ENCODE assay signal across 11 mouse cellular contexts in the genomic region with DNA sequence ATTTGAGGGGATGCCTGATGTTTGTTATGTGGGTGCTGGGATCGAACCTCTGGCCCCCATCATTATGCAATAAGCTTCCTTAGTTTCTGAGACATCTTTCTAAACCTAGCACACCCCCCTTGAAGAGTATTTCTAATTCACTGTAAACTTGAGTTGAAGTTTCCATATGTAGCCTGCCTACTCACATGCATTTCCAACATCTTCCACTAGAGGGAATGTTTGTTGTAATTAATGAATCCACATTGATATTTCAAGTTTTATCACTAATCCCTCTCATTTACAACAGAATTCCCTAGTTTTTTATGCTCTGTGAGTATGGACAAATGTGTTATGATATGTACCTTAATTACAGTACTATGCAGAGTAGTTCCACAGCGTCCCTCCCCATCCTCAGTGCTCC.
DNase-seq lines count a peak whose midpoint lies in the region; ATAC-seq and TF ChIP-seq lines count a peak whose summit lies in the region.
"Had no signal": no experiment of that assay in that cellular context is flagged by ENCODE, and none has a peak within 500 bp of the region (broad histone marks: within the 10 kb centered on the region; RNA-seq: fewer than 3 reads in every experiment).

No protein-coding gene starts in this region.

- peak; percentile 63 for DNase-seq in embryo, embryonic 10 days (ENCODE audit: low spot score)
- DNase-seq in embryo, embryonic 9.5 days (ENCODE audit: extremely low spot score): no peak
- DNase-seq in left cerebral cortex, adult 2 months (ENCODE audit: extremely low spot score in 1 of 2, low spot score in 2 of 2): no peak
- DNase-seq in left cerebral cortex, adult 9 months (ENCODE audit: low spot score in 2 of 2): no peak
- peak; percentile 31 for DNase-seq in CH12.LX (ENCODE audit: extremely low read depth)
- DNase-seq in embryo, embryonic 11 days: peak; percentile 52
- DNase-seq in urinary bladder, postnatal 36 days (ENCODE audit: low spot score in 2 of 2): no peak
- DNase-seq: thymus, adult 2 months had no signal

- H3K4me2 ChIP-seq in CH12.LX (ENCODE audit: insufficient read depth, low read depth, poor library complexity, severe bottlenecking): no peak overlapping the region
- H3K4me2 ChIP-seq: limb, embryonic 15.5 days had no signal

- H3K4me3 ChIP-seq in left cerebral cortex, adult 2 months: no peak overlapping the region
- H3K4me3 ChIP-seq in CH12.LX (replicated peaks in 1 of 3; ENCODE audit: low read depth in 2 of 3, low read length in 2 of 3, poor library complexity in 1 of 3): no peak overlapping the region
- H3K4me3 ChIP-seq: heart, embryonic 10.5 days; limb, embryonic 15.5 days had no signal

- dilution Hi-C loops in CH12.LX (cut with MboI; ENCODE audit: extremely low pct_ligation_motif_present, extremely low pct_unique_long_range_greater_than_20kb, low sequenced_read_pairs): no loop called here

- in situ Hi-C loops in CH12.LX (cut with MboI; ENCODE audit: low pct_ligation_motif_present, low pct_unique_long_range_greater_than_20kb, low sequenced_read_pairs): no loop called here

- H3K9me3 ChIP-seq in CH12.LX (replicated peaks; ENCODE audit: low read length): no peaks in the 10 kb centered on the region
- H3K9me3 ChIP-seq: heart, embryonic 10.5 days; limb, embryonic 15.5 days had no signal

- TF ChIP-seq POLR2A in CH12.LX (IDR thresholded peaks at IDR 0.05; ENCODE audit: low read depth, low read length): no peak

- H3K4me1 ChIP-seq in CH12.LX (ENCODE audit: control insufficient read depth in 1 of 2, insufficient read depth in 2 of 2): no peaks in the 10 kb centered on the region
- H3K4me1 ChIP-seq: heart, embryonic 10.5 days; limb, embryonic 15.5 days had no signal

- H3K36me3 ChIP-seq in CH12.LX (replicated peaks in 1 of 2; ENCODE audit: control insufficient read depth in 1 of 2, insufficient read depth in 1 of 2, low read length in 1 of 2): no peaks in the 10 kb centered on the region
- H3K36me3 ChIP-seq: heart, embryonic 10.5 days; limb, embryonic 15.5 days had no signal

- TF ChIP-seq RAD21 in CH12.LX (IDR thresholded peaks at IDR 0.05; ENCODE audit: low read depth, low read length): peak; percentile 50

- intact Hi-C loops in left cerebral cortex, adult 2 months (cut with DNase I): no loop called here

- peaks cover 11% of the 10 kb centered on the region for H3K27me3 ChIP-seq in CH12.LX (replicated peaks)
- H3K27me3 ChIP-seq: limb, embryonic 15.5 days had no signal

- H3K9ac ChIP-seq in CH12.LX (ENCODE audit: insufficient read depth, low read depth): no peak overlapping the region
- H3K9ac ChIP-seq: limb, embryonic 15.5 days had no signal

- no peak overlapping the region for H3K27ac ChIP-seq in left cerebral cortex, adult 2 months
- H3K27ac ChIP-seq in CH12.LX (ENCODE audit: insufficient read depth, low read depth): no peak overlapping the region
- H3K27ac ChIP-seq: heart, embryonic 10.5 days; limb, embryonic 15.5 days had no signal

- peak; percentile 79 for TF ChIP-seq CTCF in left cerebral cortex, adult 2 months (IDR thresholded peaks at IDR 0.05)
- peak; percentile 61 to 73; a peak in 3 of 4 replicates for TF ChIP-seq CTCF in CH12.LX (conservative IDR thresholded peaks at IDR 0.05 in 1 of 2, IDR thresholded peaks at IDR 0.05 in 1 of 2; ENCODE audit: low read depth in 2 of 2, low read length in 2 of 2)

- no peak for ATAC-seq in megakaryocyte, adult 5-6 weeks (ENCODE audit: poor library complexity, severe bottlenecking)

- no peaks in the 10 kb centered on the region for H3K79me2 ChIP-seq in CH12.LX (replicated peaks; ENCODE audit: control insufficient read depth, extremely low read depth, insufficient read depth, poor library complexity, severe bottlenecking)

- TF ChIP-seq EP300 in CH12.LX (IDR thresholded peaks at IDR 0.05; ENCODE audit: low read length): no peak

TF ChIP-seq in CH12.LX, 34 proteins besides CTCF, POLR2A, EP300 and RAD21:
- no peak for TF ChIP-seq POLR2AphosphoS2 (IDR thresholded peaks at IDR 0.05; ENCODE audit: low read depth, low read length)
- TF ChIP-seq ETS1 (conservative IDR thresholded peaks at IDR 0.05; ENCODE audit: low read depth, low read length): no peak
- TF ChIP-seq IRF4 (IDR thresholded peaks at IDR 0.05; ENCODE audit: low read depth, low read length): no peak
- TF ChIP-seq GABPA (IDR thresholded peaks at IDR 0.05; ENCODE audit: insufficient replicate concordance, low read depth, low read length): no peak
- no peak for TF ChIP-seq ZKSCAN1 (IDR thresholded peaks at IDR 0.05; ENCODE audit: borderline replicate concordance, low read depth, low read length)
- TF ChIP-seq USF1 (IDR thresholded peaks at IDR 0.05; ENCODE audit: low read depth, low read length): no peak
- no peak for TF ChIP-seq MYC (IDR thresholded peaks at IDR 0.05; ENCODE audit: low read depth, low read length)
- TF ChIP-seq SMC3 (IDR thresholded peaks at IDR 0.05; ENCODE audit: low read depth, low read length): no peak
- no peak for TF ChIP-seq HCFC1 (IDR thresholded peaks at IDR 0.05; ENCODE audit: low read depth, low read length)
- TF ChIP-seq ZNF384 (IDR thresholded peaks at IDR 0.05; ENCODE audit: low read depth, low read length): no peak
- TF ChIP-seq BHLHE40 (IDR thresholded peaks at IDR 0.05; ENCODE audit: low read depth, low read length): no peak
- TF ChIP-seq TBP (conservative IDR thresholded peaks at IDR 0.05; ENCODE audit: low read depth, low read length): no peak
- no peak for TF ChIP-seq UBTF (IDR thresholded peaks at IDR 0.05; ENCODE audit: low read depth, low read length)
- no peak for TF ChIP-seq JUND (conservative IDR thresholded peaks at IDR 0.05; ENCODE audit: low read depth, low read length)
- TF ChIP-seq TCF12 (IDR thresholded peaks at IDR 0.05; ENCODE audit: low read depth, low read length): no peak
- no peak for TF ChIP-seq MXI1 (IDR thresholded peaks at IDR 0.05; ENCODE audit: low read depth, low read length)

Comparison
In these comparisons a context has a peak if more than half of its experiments do, and no peak if none do; other contexts are left out.
1. DNase-seq: peak in embryo, embryonic 10 days (single experiment), CH12.LX (single experiment) and embryo, embryonic 11 days (single experiment); none in embryo, embryonic 9.5 days (single experiment), left cerebral cortex, adult 2 months (0 of 2), left cerebral cortex, adult 9 months (0 of 2) and urinary bladder, postnatal 36 days (0 of 2).